ENCODE assay signal across 7 mouse cellular contexts in genomic region chr13:93305636-93306035, GRCm38 (mm10). TPM values are rescaled to one million over a fixed set of nuclear protein-coding genes. Genes with fewer than 3 reads are reported as not detected.
DNase-seq lines count a peak whose midpoint lies in the region; ATAC-seq and TF ChIP-seq lines count a peak whose summit lies in the region.

No protein-coding gene starts in this region.

- intact Hi-C loops in left cerebral cortex, postnatal 14 days (cut with DNase I) = loop anchor here (5.0 to 10.0 kb wide), 4 partner anchors 113 to 299 kb away; partner anchors contain the start of genes Jmy and Tent2

- H3K4me1 ChIP-seq in lung, embryonic 14.5 days (ENCODE audit: insufficient read depth) = peaks cover 3% of the 10 kb centered on the region; the same call in 1 of the 2 replicates
- H3K4me1 ChIP-seq in embryonic facial prominence, embryonic 13.5 days = peaks cover 26% of the 10 kb centered on the region
- H3K4me1 ChIP-seq in hindbrain, postnatal 0 days (ENCODE audit: insufficient read depth, low read length) = peaks cover 17% of the 10 kb centered on the region

- no peak overlapping the region for H3K27ac ChIP-seq in lung, embryonic 14.5 days (ENCODE audit: low read depth)
- no peak overlapping the region for H3K27ac ChIP-seq in embryonic facial prominence, embryonic 13.5 days
- no peak overlapping the region for H3K27ac ChIP-seq in hindbrain, postnatal 0 days

- WGBS in lung, embryonic 14.5 days = 11% methylated on average over 7 of the region's 7 CpGs
- 19% methylated on average over 7 of the region's 7 CpGs for WGBS in embryonic facial prominence, embryonic 13.5 days
- WGBS in hindbrain, postnatal 0 days = 8% methylated on average over 7 of the region's 7 CpGs

- no peaks in the 10 kb centered on the region for H3K9me3 ChIP-seq in lung, embryonic 14.5 days (ENCODE audit: low read depth, low read length)
- H3K9me3 ChIP-seq in embryonic facial prominence, embryonic 13.5 days = no peaks in the 10 kb centered on the region
- H3K9me3 ChIP-seq in hindbrain, postnatal 0 days (ENCODE audit: low read length) = no peaks in the 10 kb centered on the region

- TF ChIP-seq CTCF in lung, embryonic 14.5 days (IDR thresholded peaks at IDR 0.05; ENCODE audit: low read depth) = no peak
- no peak for TF ChIP-seq CTCF in hindbrain, postnatal 0 days (IDR thresholded peaks at IDR 0.05; ENCODE audit: low read depth)

- no peaks in the 10 kb centered on the region for H3K36me3 ChIP-seq in lung, embryonic 14.5 days (ENCODE audit: insufficient read depth)
- no peaks in the 10 kb centered on the region for H3K36me3 ChIP-seq in embryonic facial prominence, embryonic 13.5 days
- H3K36me3 ChIP-seq in hindbrain, postnatal 0 days (ENCODE audit: insufficient read depth, low read length) = no peaks in the 10 kb centered on the region

- DNase-seq in lung, embryonic 14.5 days = peak; percentile 40
- no peak for DNase-seq in lung, postnatal 4 days
- DNase-seq in hindbrain, postnatal 0 days (ENCODE audit: low spot score) = no peak
- DNase-seq in neural tube, embryonic 10.5 days (ENCODE audit: extremely low spot score, low spot score) = peak; percentile 30
- no peak for DNase-seq in left cerebral cortex, postnatal 14 days (ENCODE audit: low spot score in 2 of 2)
- no peak for DNase-seq in frontal cortex, postnatal 14 days (ENCODE audit: low spot score in 2 of 2)

- no peak for ATAC-seq in lung, embryonic 14.5 days (ENCODE audit: insufficient read depth)
- ATAC-seq in embryonic facial prominence, embryonic 13.5 days (ENCODE audit: insufficient number of reproducible peaks, insufficient read depth, low FRiP score, low TSS enrichment, low read depth) = no peak
- ATAC-seq in hindbrain, postnatal 0 days = no peak

- H3K4me2 ChIP-seq in lung, embryonic 14.5 days = peak overlapping the region; percentile 84
- peak overlapping the region; percentile 71 for H3K4me2 ChIP-seq in embryonic facial prominence, embryonic 13.5 days
- peak overlapping the region; percentile 79 for H3K4me2 ChIP-seq in hindbrain, postnatal 0 days (ENCODE audit: low read depth, low read length)

- peak overlapping the region; percentile 32; the same call in 1 of the 2 replicates for H3K9ac ChIP-seq in lung, embryonic 14.5 days
- H3K9ac ChIP-seq in embryonic facial prominence, embryonic 13.5 days = peak overlapping the region; percentile 62
- peak overlapping the region; percentile 45 for H3K9ac ChIP-seq in hindbrain, postnatal 0 days (replicated peaks; ENCODE audit: low read length)

- H3K27me3 ChIP-seq in lung, embryonic 14.5 days (ENCODE audit: insufficient read depth, low read length) = no peaks in the 10 kb centered on the region
- no peaks in the 10 kb centered on the region for H3K27me3 ChIP-seq in embryonic facial prominence, embryonic 13.5 days
- H3K27me3 ChIP-seq in hindbrain, postnatal 0 days (ENCODE audit: insufficient read depth, low read length) = no peaks in the 10 kb centered on the region

- H3K4me3 ChIP-seq in lung, embryonic 14.5 days (ENCODE audit: low read depth, low read length) = peak overlapping the region; percentile 86
- H3K4me3 ChIP-seq in embryonic facial prominence, embryonic 13.5 days = peak overlapping the region; percentile 78
- H3K4me3 ChIP-seq in hindbrain, postnatal 0 days (ENCODE audit: low read length) = peak overlapping the region; percentile 94

RNA-seq across cellular contexts. Expression of gene Homer1, which starts 6.2 kb away (rescaled TPM):
- polyA plus RNA-seq in lung, embryonic 14.5 days (2014; fragmentation: Nextera tagmentation; extraction: Ambion mirVana) = 5.8 and 6.4 TPM in 2 replicates
- 6.9 and 7.1 TPM in 2 replicates for polyA plus RNA-seq in embryonic facial prominence, embryonic 13.5 days (2015; fragmentation: Nextera tagmentation; extraction: Ambion mirVana)
- 58.2 and 63.7 TPM in 2 replicates for total RNA-seq in hindbrain, postnatal 0 days (2014; rRNA removed)
- polyA plus RNA-seq in hindbrain, postnatal 0 days (2015; fragmentation: Nextera tagmentation; extraction: Ambion mirVana) = 9.8 and 10.0 TPM in 2 replicates
- 100 to 1,000 TPM; 246 to 263 TPM for total RNA-seq in left cerebral cortex, postnatal 14 days (2021)

Comparison
In these comparisons a context has a peak if more than half of its experiments do, and no peak if none do; other contexts are left out.
1. DNase-seq: peak in lung, embryonic 14.5 days (single experiment) and neural tube, embryonic 10.5 days (single experiment); none in lung, postnatal 4 days (0 of 2), hindbrain, postnatal 0 days (single experiment), left cerebral cortex, postnatal 14 days (0 of 2) and frontal cortex, postnatal 14 days (0 of 2).
2. Peak in every context shown above with its lines, with median percentiles within 50 percentile points of each other: H3K4me2 ChIP-seq, H3K4me3 ChIP-seq and H3K9ac ChIP-seq.